Mouse (Mus musculus) kidney, adult 8-10 months (tissue): ENCODE measurements at regions not wholly inside any gene's neighbourhood (a gene's known extent, or its start where the extent isn't known, plus 50 kb on each side); places are given as distances from the start of the nearest gene placed in this dataset.

ENCODE experiments used
- DNase-seq, 2 experiments: peaks; one replicate each; pipeline ENCODE4 v3.0.0; 2022

DNA sequence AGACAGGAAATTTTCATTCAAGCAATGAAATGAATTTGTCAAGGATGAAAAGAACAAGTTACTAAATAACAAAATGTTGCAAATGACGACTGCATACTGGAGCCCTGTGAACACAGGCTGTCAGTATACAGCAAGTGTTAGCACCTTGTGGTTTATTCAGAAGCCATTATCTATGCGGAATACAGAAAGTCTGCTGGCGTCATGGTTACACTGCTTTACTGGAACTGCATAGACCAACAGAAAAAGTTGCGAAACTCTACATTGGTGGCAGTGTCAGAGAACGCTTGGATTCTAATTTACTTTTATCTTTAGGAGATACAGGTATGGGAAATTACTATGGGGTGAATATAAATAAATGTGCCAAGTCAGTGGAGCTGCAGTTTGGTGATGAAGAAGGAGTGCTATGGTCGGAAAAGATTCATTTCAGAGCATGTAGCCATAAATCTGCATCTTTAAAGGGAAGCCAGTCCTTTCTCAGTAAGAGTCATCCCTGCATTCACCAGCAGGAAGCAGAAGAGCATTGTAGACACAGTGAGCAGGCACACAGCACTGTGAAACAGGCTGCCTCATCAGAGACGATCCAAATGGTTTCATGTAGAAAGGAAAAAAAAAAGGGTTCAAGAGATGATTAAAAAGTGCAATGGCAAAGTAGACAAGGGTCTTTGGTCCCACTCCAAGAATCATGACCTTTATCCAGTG is 586.3 kb downstream of the Kctd12 start:
- DNase-seq: no peak

DNA sequence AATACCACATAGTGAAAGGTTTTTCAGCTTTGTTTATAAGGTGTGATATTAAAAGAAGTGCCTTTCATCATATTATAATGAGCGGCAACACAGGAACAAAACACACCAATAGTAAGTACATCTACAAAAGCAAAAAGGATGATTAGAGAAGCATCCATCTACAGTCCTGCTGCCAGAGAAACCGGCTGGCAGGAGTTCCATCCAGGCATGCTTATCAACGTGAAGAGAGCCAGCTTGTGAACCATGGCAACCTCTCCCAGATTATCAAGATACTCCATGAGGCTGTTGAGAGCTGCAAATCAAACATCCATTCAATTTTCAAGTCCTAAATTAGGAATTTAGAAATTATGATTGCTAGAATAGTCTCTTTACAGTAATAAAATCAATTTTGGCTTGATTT is 590.1 kb downstream of the Kctd12 start:
- DNase-seq: no peak

DNA sequence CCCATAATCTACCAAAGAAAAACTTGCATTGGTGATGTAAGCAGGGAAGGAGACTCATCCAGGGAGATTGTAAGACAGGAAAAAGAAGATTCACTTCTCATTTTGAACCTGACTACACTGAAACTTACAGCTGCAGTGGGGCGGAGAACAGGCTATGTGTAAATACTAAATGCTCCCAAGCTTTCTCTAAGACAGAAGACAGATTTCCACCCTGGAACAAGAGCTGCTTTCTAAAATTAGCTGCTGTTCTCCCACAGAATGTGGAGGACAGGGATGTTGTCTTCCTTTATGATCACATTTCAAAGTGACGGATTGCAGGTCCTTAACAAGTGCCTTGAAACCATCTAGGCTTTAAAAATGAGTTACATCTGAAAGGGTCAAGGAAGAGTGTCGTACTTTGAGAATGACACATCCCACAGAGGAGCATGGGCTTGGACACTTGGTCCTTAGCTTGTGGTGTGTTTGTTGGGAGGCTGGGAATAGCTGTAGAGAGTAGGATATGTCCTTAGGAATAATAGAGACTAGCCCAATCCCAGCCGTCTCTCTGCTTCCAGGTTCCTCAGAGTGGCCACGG is 609.4 kb downstream of the Kctd12 start:
- no peak for DNase-seq

DNA sequence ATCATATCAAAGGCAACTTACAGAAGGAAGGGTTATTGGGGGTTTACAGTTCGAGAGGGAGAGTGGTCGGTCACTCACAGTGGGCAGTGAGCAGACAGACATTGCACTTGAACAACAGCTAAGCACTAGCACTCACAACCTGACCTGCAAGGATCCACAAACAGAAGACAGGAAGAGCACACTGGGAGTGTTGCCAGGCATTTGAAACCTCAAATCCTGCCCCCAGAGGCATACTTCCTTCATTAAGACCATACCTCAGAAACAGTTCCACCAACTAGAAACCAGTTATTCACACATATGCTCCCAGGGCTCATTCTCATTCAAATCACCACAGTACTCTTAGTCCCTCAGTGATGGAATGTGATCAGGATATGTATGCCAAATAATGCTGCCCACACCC is 620.8 kb downstream of the Kctd12 start:
- no peak for DNase-seq

DNA sequence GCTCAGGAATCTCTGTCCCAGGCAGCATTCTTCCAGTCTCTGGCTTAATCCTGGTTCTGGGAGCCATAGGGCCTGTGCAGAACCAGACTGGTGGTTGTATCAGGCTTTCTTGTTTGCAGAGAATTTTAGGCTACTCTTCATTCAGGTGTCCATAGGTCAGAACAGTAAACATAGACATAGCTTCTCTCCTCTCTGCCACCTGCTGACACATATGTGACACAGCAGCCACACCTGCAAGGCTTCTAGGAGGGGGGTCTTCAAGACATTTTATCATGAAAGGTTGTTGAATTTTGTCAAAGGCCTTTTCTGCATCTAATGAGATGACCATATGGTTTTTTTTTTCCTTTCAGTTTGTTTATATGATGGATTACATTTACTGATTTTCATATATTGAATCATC is 599.7 kb downstream of the Lmo7 start:
- DNase-seq: no peak

DNA sequence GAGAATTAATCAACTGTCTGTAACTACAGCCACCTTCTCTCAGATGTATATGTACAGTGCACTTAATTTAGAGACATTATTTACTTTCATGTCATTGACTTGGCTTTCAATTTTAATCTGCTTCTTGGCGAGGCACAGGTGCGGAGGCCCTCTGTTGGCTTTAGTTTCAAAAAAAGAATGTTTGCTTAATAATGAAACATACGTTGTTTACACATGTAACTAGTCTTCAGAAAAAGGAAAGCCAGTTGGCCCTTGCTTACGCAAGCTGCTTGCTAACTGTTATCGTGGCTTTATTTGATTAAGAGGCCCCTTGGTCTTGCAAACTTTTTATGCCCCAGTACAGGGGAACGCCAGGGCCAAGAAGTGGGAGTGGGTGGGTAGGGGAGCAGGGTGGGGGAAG is 576.6 kb downstream of the Lmo7 start:
- no peak for DNase-seq

DNA sequence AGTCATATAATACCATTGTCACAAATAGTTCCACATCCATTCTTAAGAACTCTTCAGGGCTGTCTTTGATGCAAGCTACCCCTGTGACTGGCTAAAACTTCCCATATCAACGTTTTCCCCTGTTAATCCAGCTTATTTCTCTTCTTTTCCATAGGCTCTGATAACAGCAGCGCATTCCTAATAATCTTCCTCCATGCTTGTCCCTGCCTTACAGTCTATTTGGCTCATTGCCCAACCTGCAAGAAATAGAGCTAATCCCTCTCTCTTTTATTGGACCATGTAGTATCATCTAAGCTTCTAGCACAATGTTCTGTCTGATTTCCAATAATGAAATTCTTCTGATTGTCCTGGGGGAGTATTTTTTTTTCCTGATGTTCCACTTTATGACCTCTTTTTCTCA is 573.1 kb downstream of the Lmo7 start:
- DNase-seq: no peak

DNA sequence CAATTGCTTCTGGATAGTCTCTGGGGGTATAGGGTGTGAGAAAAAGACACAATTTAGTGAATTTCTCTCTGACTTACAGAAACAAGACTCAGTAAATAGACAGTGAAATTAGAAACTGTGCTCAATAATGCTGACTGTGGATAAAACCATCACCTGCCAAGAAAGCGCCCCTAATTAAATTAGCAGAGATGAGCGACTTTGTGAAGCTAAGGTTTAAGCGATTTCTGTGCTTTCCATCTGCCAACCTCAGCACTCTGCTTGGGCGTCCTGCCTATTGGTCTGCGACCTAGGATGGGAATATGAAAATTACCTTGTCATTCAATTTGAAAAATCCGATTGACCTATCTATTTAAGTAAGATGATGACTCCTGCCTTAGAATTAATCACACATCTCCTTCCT is 570.5 kb downstream of the Lmo7 start:
- DNase-seq: no peak

DNA sequence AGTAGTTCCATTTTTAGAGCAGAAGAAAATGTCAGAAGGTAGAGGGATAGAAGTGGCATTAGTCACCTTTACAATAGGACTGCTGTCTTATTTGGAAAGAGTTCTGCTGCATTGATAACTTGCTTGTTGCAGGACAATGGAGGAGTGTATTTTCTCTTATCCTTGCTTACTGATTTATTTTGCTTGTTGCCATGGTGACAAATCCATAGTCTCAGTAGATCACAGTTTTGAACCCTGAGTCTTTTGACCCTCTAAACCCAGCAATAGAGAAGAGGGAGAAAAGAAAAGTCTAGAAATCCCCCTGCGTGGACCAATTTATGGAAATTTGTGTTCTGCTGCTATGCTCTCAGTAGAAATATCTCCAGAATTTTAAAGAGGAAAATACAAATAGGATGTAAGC is 561.6 kb downstream of the Lmo7 start:
- no peak for DNase-seq

DNA sequence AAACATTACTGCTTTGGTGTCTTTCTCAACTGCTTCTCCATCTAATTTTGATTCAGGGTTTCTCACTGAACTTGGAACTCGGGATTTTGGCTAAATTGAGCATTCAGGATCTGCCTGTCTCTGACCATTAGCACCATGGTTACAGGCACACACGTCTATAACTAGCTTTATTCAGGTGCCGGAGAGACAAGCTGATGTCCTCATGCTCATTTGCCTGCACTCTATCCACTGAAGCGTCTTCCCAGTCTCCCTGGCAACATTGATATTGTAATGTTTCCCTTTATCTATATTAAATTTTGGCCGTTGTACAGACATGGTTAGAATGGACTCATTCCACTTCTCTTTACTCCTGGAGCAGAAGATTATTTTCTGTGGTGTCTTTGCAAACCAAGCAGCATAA is 520.3 kb downstream of the Lmo7 start:
- no peak for DNase-seq

DNA sequence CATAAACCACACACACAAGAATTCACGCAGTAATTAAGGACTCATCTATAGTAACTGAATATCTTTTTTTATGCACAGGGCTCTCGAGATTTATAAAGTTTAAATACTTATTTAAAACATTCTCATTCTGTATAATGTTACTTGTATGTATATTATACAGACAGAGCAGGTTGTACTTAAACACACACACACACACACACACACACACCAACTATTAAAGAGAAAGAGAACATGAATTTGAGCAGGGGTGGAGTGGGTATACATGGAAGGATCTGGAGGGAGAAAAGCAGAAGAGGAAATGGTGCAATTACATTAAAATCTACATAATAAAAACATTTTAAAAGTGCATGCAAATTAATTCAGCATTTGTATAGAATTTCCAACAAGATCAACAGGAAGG is 518.8 kb downstream of the Lmo7 start:
- no peak for DNase-seq

DNA sequence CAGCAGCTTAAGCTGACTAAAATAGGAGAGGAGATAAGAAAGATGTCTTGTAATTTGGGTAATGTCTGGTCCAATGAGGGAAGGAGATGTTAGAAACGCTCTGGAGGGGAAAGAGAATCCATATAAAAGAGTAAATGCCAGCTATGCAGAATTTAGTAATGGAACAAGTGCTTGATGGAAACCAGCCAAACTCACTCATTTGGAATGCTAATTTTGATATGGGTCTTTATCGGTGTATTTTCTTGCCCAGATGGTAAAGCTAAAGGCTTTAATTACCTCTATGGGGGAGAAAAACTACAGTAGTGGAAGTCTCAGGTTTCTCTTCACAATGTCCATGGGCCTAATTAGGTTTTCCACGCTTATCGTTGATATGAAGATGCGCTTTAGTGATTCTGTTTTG is 518.3 kb downstream of the Lmo7 start:
- no peak for DNase-seq

DNA sequence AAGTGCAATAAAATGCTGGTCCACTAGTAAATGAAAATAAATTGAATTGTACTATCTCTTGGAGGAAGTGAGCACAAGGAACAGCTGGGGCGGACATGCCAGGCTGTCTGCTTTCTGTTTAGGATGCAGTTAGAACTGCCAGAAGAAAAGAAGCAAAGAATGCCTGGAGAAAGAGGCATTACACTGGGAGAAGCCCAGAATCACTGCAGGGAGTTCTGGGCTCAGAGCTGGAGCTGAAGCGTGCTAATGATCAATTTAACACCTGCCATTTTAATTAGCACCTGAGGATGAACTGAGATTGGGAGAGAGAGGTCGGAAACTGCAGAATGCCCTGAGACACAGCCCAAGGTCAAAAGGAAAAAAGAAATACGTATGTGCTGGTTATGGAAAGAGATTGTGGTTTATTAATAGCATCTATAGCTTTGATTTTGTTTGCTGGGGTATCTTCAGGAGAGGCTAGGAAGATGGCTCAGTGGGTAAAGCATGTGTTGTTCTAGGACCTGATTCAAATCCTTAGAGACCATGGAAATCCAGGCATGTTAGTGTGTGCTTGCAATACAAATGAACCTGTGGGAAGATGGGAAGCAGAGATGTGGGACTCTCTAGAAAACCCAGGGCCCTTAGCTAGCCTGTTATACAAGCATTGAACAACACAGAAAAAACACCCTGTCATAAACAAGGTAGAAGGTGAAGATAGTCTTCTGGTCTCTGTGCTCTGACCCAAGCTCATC is 514.2 kb downstream of the Lmo7 start:
- DNase-seq: no peak

DNA sequence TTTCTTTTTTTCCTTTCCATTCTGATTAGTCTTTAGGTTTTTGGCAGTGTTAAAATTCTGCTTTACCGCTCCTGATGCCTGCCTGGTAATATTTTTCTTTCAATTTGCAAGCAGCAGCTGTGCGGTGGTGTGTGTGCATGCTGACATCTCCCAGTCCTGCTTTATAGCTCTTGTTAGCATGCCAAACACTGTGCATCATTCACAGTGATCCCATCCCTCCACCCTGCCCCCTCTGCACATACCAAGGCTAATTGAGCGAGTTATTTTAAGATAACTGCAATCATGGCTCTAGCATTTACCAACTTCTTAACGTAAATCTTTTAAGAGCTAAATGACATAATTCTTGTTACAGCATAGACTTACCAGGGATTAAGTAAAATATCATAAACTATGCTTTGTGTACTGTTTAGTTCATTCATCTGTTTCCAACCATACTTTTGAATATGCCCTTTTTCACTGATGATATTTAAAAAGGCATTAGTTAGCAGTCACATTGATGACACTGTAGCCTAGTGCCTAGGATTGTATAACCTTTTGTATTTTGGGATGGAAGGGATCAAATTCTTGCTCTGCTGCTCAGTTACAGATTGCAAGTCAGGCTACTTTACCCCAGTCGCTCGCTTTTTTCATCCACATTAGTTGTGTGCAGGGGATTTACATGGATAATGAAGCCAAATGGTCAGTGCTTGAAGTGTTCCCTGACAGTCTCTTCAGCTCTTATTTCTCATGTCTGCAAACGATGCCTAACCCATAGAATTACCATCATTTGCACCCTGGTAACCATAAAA is 487.0 kb downstream of the Lmo7 start:
- DNase-seq: peak in 1 of 2 experiments; percentile 1

DNA sequence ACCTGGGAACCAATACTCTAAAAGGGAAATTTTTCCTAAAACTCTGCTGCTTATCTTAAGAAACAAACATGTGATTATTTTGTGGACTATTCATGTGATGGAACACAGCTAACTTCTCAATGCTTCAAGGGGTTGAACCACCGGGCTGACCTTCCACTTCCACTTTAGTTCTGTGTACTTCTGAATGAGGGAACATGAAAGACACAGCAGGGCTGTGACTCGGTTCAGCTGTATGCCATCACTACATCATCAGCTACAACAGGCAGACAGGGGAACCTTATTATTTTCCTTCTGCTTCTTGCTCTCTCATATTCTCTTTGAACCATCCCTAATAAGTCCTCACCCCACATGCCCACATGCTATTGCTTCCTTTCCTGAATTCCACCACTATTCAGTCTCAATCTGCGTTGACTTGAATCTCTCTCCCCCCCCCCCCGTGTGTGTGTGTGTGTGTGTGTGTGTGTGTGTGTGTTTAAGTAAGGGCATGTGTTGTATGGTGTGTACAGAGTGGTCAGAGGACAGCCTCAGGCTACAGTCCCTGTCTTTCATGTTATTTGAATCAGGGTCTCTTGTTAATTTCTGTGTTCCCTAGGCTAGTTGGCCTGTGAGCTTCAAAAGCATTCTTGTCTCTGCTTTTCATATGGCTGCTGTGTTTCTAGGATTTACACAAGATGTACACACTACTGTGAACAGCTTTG is 485.7 kb downstream of the Lmo7 start:
- no peak for DNase-seq

DNA sequence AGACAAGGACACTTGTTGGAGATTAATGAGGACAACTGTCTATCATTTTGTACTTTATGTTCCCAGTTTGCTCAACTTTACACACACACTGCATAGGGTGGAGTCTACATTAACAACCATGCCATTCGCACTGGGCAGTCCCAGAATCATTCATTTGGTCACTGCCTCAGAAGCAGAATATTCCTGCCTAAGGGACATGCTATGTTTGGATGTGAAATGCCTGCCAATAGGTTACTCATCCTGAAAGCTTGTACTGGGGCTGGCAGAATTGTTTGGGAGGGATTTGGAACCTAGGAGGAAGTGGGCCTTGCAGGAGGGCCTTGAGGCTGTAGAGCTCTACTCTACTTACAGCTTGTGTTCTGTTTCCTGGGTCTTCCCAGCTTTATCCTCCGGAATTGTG is 482.3 kb downstream of the Lmo7 start:
- no peak for DNase-seq

DNA sequence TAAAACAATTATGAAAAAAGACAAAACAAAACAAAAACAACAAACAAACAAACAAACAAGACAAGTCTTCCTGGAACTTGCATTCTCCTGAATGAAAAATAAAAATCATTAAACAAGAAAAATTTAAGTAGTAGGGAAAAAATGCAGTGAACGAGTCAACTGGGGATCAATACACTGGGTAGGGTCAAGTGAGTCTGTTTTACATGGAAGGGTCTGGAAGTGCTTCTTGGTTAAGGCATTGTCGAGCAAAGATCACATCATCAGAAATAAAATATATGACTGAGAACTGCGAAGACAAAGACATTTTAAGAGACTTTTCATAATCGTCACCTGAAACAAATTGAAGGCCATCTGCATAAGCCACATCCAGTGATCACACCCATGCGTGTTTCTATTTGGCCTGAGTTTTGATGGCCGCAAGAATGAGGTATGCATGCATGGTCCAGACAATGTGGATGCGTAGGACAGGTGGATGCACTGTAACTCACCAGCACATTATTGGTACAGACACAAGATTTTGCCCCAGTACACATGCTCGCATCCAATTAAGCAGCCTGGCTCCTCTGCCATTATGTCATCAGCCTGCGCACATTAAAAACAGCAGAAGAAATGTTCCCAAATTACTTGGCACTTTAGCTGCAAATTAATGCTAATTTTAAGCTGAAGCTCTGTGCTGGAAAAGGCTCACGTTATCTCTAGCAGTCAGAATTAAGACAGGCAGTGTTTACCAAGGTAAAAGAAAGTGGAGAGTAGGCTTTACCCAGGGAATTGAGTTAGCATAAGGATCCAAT is 475.3 kb downstream of the Lmo7 start:
- DNase-seq: no peak

DNA sequence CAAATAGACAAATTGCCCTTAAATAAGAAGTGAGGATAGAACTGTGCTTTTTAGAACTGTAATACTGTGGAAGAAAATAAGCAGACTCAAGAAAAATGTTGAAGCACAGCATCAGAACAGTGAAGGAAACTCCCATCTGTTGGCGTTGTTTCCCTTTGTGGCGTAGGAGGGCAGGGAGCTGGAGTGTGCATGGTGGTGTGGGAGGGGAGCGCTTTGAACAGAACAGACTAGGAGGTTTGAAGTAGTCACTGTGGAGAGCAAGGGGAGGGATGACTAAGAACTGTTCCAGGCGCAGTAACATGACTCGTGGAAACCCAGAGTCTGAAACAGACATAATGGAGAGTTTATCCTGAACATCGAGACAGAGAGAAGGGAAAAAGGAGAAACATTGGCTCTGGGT is 469.7 kb downstream of the Lmo7 start:
- DNase-seq: no peak

DNA sequence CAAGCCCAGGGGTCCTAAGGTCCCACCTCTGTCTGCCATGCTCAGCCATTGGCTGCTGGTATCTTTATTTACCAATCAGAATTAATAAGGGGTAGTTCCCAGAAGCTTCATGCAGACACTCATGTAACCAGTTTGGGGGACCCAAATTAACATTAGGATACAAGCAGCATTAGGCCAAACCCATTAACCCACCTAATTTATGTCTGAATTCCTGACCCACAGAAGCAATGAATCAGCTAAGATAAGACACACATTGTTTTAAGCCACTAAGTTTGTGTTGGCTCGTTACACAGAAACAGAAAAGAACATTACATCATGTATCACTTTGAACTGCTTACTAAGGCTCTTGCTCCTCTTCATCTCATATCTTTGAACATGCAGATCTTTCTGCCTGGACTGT is 461.0 kb downstream of the Lmo7 start:
- peak in 1 of 2 experiments; percentile 8 for DNase-seq

DNA sequence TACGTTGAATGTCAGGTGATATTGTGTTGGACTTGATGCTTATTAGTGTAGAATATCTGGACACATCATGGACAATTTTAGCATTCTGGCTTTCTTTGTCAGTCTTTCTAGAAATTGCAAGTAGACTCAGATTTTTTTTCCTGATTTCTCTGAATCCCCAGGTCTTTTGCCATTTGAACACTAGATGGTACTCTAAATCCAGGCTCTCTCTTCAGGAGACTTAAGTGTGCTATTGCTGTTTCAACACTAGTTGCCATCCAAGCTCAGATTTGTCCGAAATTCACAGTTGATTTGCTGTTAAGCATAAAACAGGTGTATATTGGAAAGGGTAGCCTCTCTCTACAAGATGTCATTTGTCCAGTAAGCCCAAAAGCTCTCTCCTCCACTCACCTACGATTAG is 451.5 kb downstream of the Lmo7 start:
- DNase-seq: no peak

DNA sequence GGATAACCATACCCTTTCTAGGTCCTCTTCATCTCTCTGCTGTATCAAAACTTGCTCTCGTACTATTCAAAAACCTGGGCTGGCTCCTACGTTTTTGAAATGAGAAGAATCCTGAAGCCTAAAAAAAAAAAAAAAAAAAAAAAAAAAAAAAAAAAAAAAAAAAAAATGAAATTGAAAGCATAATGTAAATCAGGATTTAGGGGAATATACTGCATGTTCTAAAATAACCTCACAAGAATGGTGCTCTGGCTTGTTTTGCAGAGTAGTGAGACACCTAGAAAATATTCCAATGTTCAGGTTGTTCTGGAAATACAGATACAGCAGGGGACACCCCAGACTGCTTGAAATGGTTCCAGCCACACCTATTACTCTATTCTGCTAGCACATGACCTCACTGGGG is 442.0 kb downstream of the Lmo7 start:
- no peak for DNase-seq
